Mouse (Mus musculus): ENCODE data around the gene Chst3.

GRCm38 (mm10) chr10:60191796-60192195 is 27.3 kb downstream of the Chst3 start:
- peak; percentile 67; the same call in 1 of the 2 replicates for TF ChIP-seq CTCF (IDR thresholded peaks at IDR 0.05; ENCODE audit: control insufficient read depth, insufficient read depth, insufficient replicate concordance, low read depth, low read length)
- no peak for TF ChIP-seq POLR2A (IDR thresholded peaks at IDR 0.05; ENCODE audit: control insufficient read depth, low read depth, low read length)
